ENCODE assay signal across 8 mouse cellular contexts in the genomic region with DNA sequence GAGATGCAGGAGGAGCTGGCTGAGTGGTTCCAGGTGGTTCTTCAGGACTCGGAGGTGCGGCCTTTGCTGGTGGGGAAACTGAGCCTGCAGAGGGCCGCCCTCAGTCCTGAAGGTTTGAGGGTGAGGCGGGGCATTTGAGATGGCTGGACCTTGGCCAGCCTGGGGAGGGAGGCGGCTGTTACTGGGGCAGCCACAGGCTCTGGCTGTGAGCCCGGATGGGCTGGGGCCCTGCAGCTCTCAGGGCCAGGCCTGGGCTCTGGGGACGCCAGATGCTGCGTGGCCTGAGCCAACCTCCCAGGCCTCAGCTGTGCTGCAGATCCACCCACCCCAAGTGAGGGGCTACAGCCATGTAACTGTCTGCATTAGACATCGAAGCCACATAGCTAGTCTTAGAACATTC. TPM values are rescaled to one million over a fixed set of nuclear protein-coding genes. Genes with fewer than 3 reads are reported as not detected.
DNase-seq lines count a peak whose midpoint lies in the region; TF ChIP-seq lines count a peak whose summit lies in the region.

No protein-coding gene starts in this region.

- no peak for TF ChIP-seq CTCF in left cerebral cortex, adult 2 months (IDR thresholded peaks at IDR 0.05)
- TF ChIP-seq CTCF in heart, adult 2 months (IDR thresholded peaks at IDR 0.05): no peak

- peak overlapping the region; percentile 16; the same call in 1 of the 2 replicates for H3K4me3 ChIP-seq in left cerebral cortex, adult 2 months
- no peak overlapping the region for H3K4me3 ChIP-seq in heart, adult 2 months

- no peaks in the 10 kb centered on the region for H3K36me3 ChIP-seq in heart, adult 2 months (ENCODE audit: control insufficient read depth, insufficient read depth, low read length)

- DNase-seq in left cerebral cortex, adult 2 months (ENCODE audit: extremely low spot score in 1 of 2, low spot score in 2 of 2): peak in 1 of 2 experiments; percentile 72
- no peak for DNase-seq in left cerebral cortex, adult 9 months (ENCODE audit: low spot score in 2 of 2)
- peak; percentile 72 to 81 for DNase-seq in cerebellum, postnatal 36 days
- peak; percentile 89 to 93 for DNase-seq in heart, adult 2 months
- peak; percentile 84 for DNase-seq in kidney, adult 11 months
- DNase-seq in lung, adult 18-20 months: peak; percentile 85 to 87
- DNase-seq in right cerebral cortex, postnatal 4 days: peak; percentile 69
- DNase-seq in c-Kit-positive CD71-positive TER-119-positive erythroid progenitor cells, embryonic 14.5 days (ENCODE audit: low spot score): no peak

- H3K27ac ChIP-seq in left cerebral cortex, adult 2 months: peak overlapping the region; percentile 66; the same call in 1 of the 2 replicates
- peak overlapping the region; percentile 36 for H3K27ac ChIP-seq in heart, adult 2 months

- H3K9ac ChIP-seq in heart, adult 2 months (ENCODE audit: low read depth, low read length): no peak overlapping the region

- TF ChIP-seq POLR2A in heart, adult 2 months (IDR thresholded peaks at IDR 0.05; ENCODE audit: insufficient read depth, low read depth, low read length): no peak

- intact Hi-C loops in left cerebral cortex, adult 2 months (cut with DNase I): no loop called here
- intact Hi-C loops in heart, adult 2 months (cut with DNase I): loop anchor here (10.0 kb wide), 1 partner anchor 249 kb away; a partner anchor contains a TSS

- H3K79me2 ChIP-seq in heart, adult 2 months (replicated peaks; ENCODE audit: control insufficient read depth, insufficient read depth, low read length): no peaks in the 10 kb centered on the region; the same call in none of the 2 replicates

- no peak for TF ChIP-seq EP300 in heart, adult 2 months (IDR thresholded peaks at IDR 0.05; ENCODE audit: insufficient read depth, low read depth, low read length)

- WGBS in heart, adult 2 months: 19% methylated on average over 9 of the region's 9 CpGs

- peaks cover 12% of the 10 kb centered on the region for H3K4me1 ChIP-seq in heart, adult 2 months (ENCODE audit: control insufficient read depth, insufficient read depth, low read length)

- no peaks in the 10 kb centered on the region for H3K27me3 ChIP-seq in heart, adult 2 months (ENCODE audit: control insufficient read depth, insufficient read depth, low read length)

RNA-seq across cellular contexts. Expression of a gene that starts 2.7 kb away (rescaled TPM):
- total RNA-seq in left cerebral cortex, adult 2 months (2021): 100 to 1,000 TPM; 159 to 160 TPM
- 10 to 100 TPM; 22.0 to 22.4 TPM for total RNA-seq in heart, adult 2 months (2021)
- 34.3 and 45.5 TPM in 2 replicates for polyA plus RNA-seq in heart, adult 2 months (2012; rRNA removed)

RNA-seq across cellular contexts. Expression of a gene that starts 13.1 kb away (rescaled TPM):
- 10 to 100 TPM; 33.3 to 35.7 TPM for total RNA-seq in left cerebral cortex, adult 2 months (2021)
- 10 to 100 TPM; 21.7 to 29.1 TPM for total RNA-seq in heart, adult 2 months (2021)
- 30.0 and 32.2 TPM in 2 replicates for polyA plus RNA-seq in heart, adult 2 months (2012; rRNA removed)

RNA-seq across cellular contexts. Expression of a gene that starts 19.4 kb away (rescaled TPM):
- 100 to 1,000 TPM; 808 to 835 TPM for total RNA-seq in left cerebral cortex, adult 2 months (2021)
- 10 to 100 TPM; 46.5 to 48.0 TPM for total RNA-seq in heart, adult 2 months (2021)
- 89.1 and 117 TPM in 2 replicates for polyA plus RNA-seq in heart, adult 2 months (2012; rRNA removed)

RNA-seq across cellular contexts. Expression of a gene that starts 31.0 kb away (rescaled TPM):
- total RNA-seq in left cerebral cortex, adult 2 months (2021): 100 to 1,000 TPM; 369 to 386 TPM
- 1 to 10 TPM; 6.0 to 7.4 TPM for total RNA-seq in heart, adult 2 months (2021)
- polyA plus RNA-seq in heart, adult 2 months (2012; rRNA removed): 12.7 and 13.9 TPM in 2 replicates

RNA-seq across cellular contexts. Expression of a gene that starts 34.4 kb away (rescaled TPM):
- under 1 TPM; 0.77 to 0.82 TPM for total RNA-seq in left cerebral cortex, adult 2 months (2021)
- not detected for total RNA-seq in heart, adult 2 months (2021)
- polyA plus RNA-seq in heart, adult 2 months (2012; rRNA removed): 0.15 and 0.16 TPM in 2 replicates

Comparison
In these comparisons a context has a peak if more than half of its experiments do, and no peak if none do; other contexts are left out.
1. DNase-seq: peak in cerebellum, postnatal 36 days (2 of 2), heart, adult 2 months (2 of 2), kidney, adult 11 months (single experiment), lung, adult 18-20 months (2 of 2) and right cerebral cortex, postnatal 4 days (single experiment); none in left cerebral cortex, adult 9 months (0 of 2) and c-Kit-positive CD71-positive TER-119-positive erythroid progenitor cells, embryonic 14.5 days (single experiment).
2. RNA of a gene that starts 2.7 kb away (total RNA-seq): 159 to 160 TPM in left cerebral cortex, adult 2 months; 22.0 to 22.4 TPM in heart, adult 2 months; every median in the first group is over 4 times any median in the second.
3. RNA of a gene that starts 19.4 kb away (total RNA-seq): 808 to 835 TPM in left cerebral cortex, adult 2 months; 46.5 to 48.0 TPM in heart, adult 2 months; every median in the first group is over 10 times any median in the second.